Mouse (Mus musculus) ES-Bruce4 (cell line): Measurements from ENCODE around the gene Nkx6-1.

Experiments
- CTCF ChIP-seq: IDR thresholded peaks from one replicate; pipeline ENCODE4 v1.8.1; 2011; ENCODE audit warnings: low read depth, low read length
- POLR2A ChIP-seq: IDR thresholded peaks from one replicate; pipeline ENCODE4 v1.8.1; 2011; ENCODE audit warnings: low read length; ENCODE audit not compliant: insufficient read depth

- TF ChIP-seq POLR2A = no peak
- TF ChIP-seq CTCF = no peak
These were observed 324 bp downstream of the Nkx6-1 start for GRCm38 (mm10) chr5:101664423-101664921.
